Comparison of ENCODE assay signal across 9 mouse cellular contexts in the genomic region with DNA sequence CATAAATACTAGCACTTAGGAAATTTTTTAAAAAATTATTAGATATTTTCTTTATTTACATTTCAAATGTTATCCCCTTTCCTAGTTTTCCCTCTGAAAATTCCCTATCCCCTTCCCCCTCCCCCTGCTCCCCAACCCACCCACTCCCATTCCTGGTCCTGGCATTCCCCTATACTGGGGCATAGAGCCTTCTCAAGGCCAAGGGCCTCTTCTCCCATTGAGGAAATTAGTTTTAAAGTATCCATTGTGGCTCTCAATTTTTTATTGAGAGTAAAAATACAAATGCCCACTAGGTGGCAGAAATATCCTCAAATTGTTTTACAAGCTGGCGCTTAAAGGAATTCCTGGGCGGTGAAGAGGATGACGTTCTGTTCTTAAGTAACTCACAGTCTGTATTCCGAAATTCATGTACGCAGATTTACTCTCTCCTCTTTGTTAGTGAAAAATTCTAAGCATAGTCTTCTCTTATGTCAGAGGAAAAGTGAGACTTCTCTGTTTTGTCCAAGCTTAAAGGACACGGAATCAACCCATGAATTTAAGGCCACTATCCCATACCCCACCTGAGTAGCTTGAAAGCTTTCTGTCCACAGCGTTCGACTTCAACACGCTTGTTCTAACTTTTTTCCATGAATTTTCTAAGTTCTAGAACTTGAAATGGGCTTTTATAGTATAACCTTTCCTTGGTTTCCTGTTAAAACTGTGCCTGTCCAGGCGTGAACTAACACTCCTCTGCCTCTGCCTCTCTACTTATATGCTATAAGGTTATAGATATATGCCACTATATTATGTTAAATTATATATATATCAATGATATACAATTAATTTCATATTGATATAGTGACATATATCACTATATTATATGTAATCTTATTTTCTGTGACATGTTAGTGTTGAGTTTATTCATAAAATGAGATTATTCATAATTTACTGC. TPM values are rescaled to one million over a fixed set of nuclear protein-coding genes. Genes with fewer than 3 reads are reported as not detected.
DNase-seq lines count a peak whose midpoint lies in the region; ATAC-seq and TF ChIP-seq lines count a peak whose summit lies in the region.
"Had no signal": no experiment of that assay in that cellular context is flagged by ENCODE, and none has a peak within 500 bp of the region (broad histone marks: within the 10 kb centered on the region; RNA-seq: fewer than 3 reads in every experiment).

No protein-coding gene starts in this region.

- peak; percentile 48 for DNase-seq in kidney, adult 2 months
- no peak for DNase-seq in kidney, postnatal 10 days
- DNase-seq in c-Kit-positive CD71-negative TER-119-negative erythroid progenitor cells, embryonic 14.5 days (ENCODE audit: low read depth), result peak; percentile 24
- no peak for DNase-seq in urinary bladder, postnatal 14 days (ENCODE audit: low spot score)
- DNase-seq in thymus, postnatal 25 days, result no peak

- no peak overlapping the region for H3K27ac ChIP-seq in kidney, adult 2 months (ENCODE audit: insufficient read depth, low read depth, low read length)
- no peak overlapping the region for H3K27ac ChIP-seq in intestine, embryonic 16.5 days (ENCODE audit: low read length)

- H3K4me1 ChIP-seq in kidney, adult 2 months (ENCODE audit: control insufficient read depth, insufficient read depth, low read length), result no peaks in the 10 kb centered on the region
- H3K4me1 ChIP-seq in E14TG2a.4 (replicated peaks; ENCODE audit: low read depth, low read length), result peaks cover 3% of the 10 kb centered on the region; the same call in 1 of the 2 replicates
- H3K4me1 ChIP-seq in intestine, embryonic 16.5 days (ENCODE audit: control insufficient read depth, insufficient read depth, low read length), result peaks cover 2% of the 10 kb centered on the region; the same call in 1 of the 2 replicates

- no peaks in the 10 kb centered on the region for H3K36me3 ChIP-seq in kidney, adult 2 months (ENCODE audit: control insufficient read depth, insufficient read depth, low read length)
- no peaks in the 10 kb centered on the region for H3K36me3 ChIP-seq in E14TG2a.4 (ENCODE audit: insufficient read depth, low read length)
- H3K36me3 ChIP-seq in intestine, embryonic 16.5 days (ENCODE audit: control insufficient read depth, insufficient read depth, low read length), result no peaks in the 10 kb centered on the region

- no peak overlapping the region for H3K4me3 ChIP-seq in kidney, adult 2 months (ENCODE audit: insufficient read depth, low read depth, low read length)
- H3K4me3 ChIP-seq in E14TG2a.4 (replicated peaks; ENCODE audit: low read length), result no peak overlapping the region
- H3K4me3 ChIP-seq in intestine, embryonic 16.5 days (ENCODE audit: low read length), result no peak overlapping the region

- no peak overlapping the region for H3K9ac ChIP-seq in intestine, embryonic 16.5 days (ENCODE audit: low read depth, low read length)

- no peak for TF ChIP-seq CTCF in kidney, adult 2 months (conservative IDR thresholded peaks at IDR 0.05; ENCODE audit: insufficient read depth, insufficient read length, low read depth, low read length)
- peak; percentile 36; the same call in 1 of the 2 replicates for TF ChIP-seq CTCF in E14TG2a.4 (conservative IDR thresholded peaks at IDR 0.05; ENCODE audit: low read length)

- peak overlapping the region; percentile 30; the same call in 1 of the 2 replicates for H3K4me2 ChIP-seq in intestine, embryonic 16.5 days (ENCODE audit: low read depth, low read length)

- TF ChIP-seq POLR2A in kidney, adult 2 months (IDR thresholded peaks at IDR 0.05; ENCODE audit: low read depth, low read length), result no peak

- ATAC-seq in intestine, embryonic 16.5 days, result peak; percentile 52
- peak; percentile 56 for ATAC-seq in neutrophil, adult 5-6 weeks (ENCODE audit: extremely low read depth, insufficient number of reproducible peaks, low FRiP score, poor library complexity, severe bottlenecking)

- H3K9me3 ChIP-seq in E14TG2a.4 (ENCODE audit: low read length), result no peaks in the 10 kb centered on the region
- no peaks in the 10 kb centered on the region for H3K9me3 ChIP-seq in intestine, embryonic 16.5 days (ENCODE audit: control insufficient read depth, low read length)

- WGBS in kidney, adult 2 months, result 38% methylated on average over 10 of the region's 10 CpGs
- 42% methylated on average over 10 of the region's 10 CpGs for WGBS in intestine, embryonic 16.5 days

- no peaks in the 10 kb centered on the region for H3K27me3 ChIP-seq in kidney, adult 2 months (replicated peaks; ENCODE audit: control insufficient read depth, insufficient read depth, low read length)
- H3K27me3 ChIP-seq in E14TG2a.4 (ENCODE audit: insufficient read depth, low read length), result peaks cover 18% of the 10 kb centered on the region
- no peaks in the 10 kb centered on the region for H3K27me3 ChIP-seq in intestine, embryonic 16.5 days (replicated peaks; ENCODE audit: control insufficient read depth, insufficient read depth, low read length)

RNA-seq across cellular contexts. Expression of gene Fam162b, which starts 4.9 kb away (rescaled TPM):
- not detected in 2 replicates for polyA plus RNA-seq in kidney, adult 2 months (2012; rRNA removed)
- polyA plus RNA-seq in intestine, embryonic 16.5 days (2015; fragmentation: Nextera tagmentation; extraction: Ambion mirVana), result 7.7 and 10.5 TPM in 2 replicates
- not detected in 2 replicates for total RNA-seq in neutrophil, adult 5-6 weeks (2017)
- polyA plus RNA-seq: cortical plate, adult 2 months had no signal

RNA-seq across cellular contexts. Expression of gene Gprc6a, which starts 36.0 kb away (rescaled TPM):
- not detected in 2 replicates for polyA plus RNA-seq in kidney, adult 2 months (2012; rRNA removed)
- not detected in 2 replicates for polyA plus RNA-seq in intestine, embryonic 16.5 days (2015; fragmentation: Nextera tagmentation; extraction: Ambion mirVana)
- total RNA-seq in neutrophil, adult 5-6 weeks (2017), result not detected in 2 replicates
- polyA plus RNA-seq: cortical plate, adult 2 months had no signal

Comparison
In these comparisons a context has a peak if more than half of its experiments do, and no peak if none do; other contexts are left out.
1. DNase-seq: peak in kidney, adult 2 months (single experiment) and c-Kit-positive CD71-negative TER-119-negative erythroid progenitor cells, embryonic 14.5 days (single experiment); none in kidney, postnatal 10 days (single experiment), urinary bladder, postnatal 14 days (single experiment) and thymus, postnatal 25 days (single experiment).